Mouse (Mus musculus) embryonic facial prominence, embryonic 12.5 days (tissue): Measurements from ENCODE around the gene Gsk3b. TPM values are rescaled to one million over a fixed set of nuclear protein-coding genes. Genes with fewer than 3 reads are reported as not detected.
A peak's percentile ranks its signal among the peaks of the same experiment; 100 is the strongest.
"Not testable (repeated sequence)": the region's sequence is repeated elsewhere in the genome, so short reads cannot be mapped to it uniquely, and the experiment has no call there.

Experiments
- ATAC-seq: fragments of 200-750 bp; cut with Nextera tagmentation; 2 replicates; pipeline ENCODE4 v1.8.0; 2017; ENCODE audit not compliant: insufficient number of reproducible peaks, insufficient read depth, low FRiP score, low TSS enrichment
- H3K27ac ChIP-seq: fragments of 300-500 bp; sonication (generic); 2 replicates; pipeline ENCODE4 v1.5.1; 2016; ENCODE audit warnings: mild to moderate bottlenecking
- H3K27me3 ChIP-seq: fragments of 300-500 bp; sonication (generic); 2 replicates; pipeline ENCODE4 v1.6.1; 2016; ENCODE audit warnings: mild to moderate bottlenecking, moderate library complexity
- H3K36me3 ChIP-seq: fragments of 300-500 bp; sonication (generic); 2 replicates; pipeline ENCODE4 v1.6.1; 2016; ENCODE audit warnings: mild to moderate bottlenecking
- H3K4me1 ChIP-seq: fragments of 300-500 bp; sonication (generic); 2 replicates; pipeline ENCODE4 v1.6.1; 2016
- H3K4me2 ChIP-seq: fragments of 300-500 bp; sonication (generic); replicated peaks from 2 replicates; pipeline ENCODE4 v1.6.1; 2016; ENCODE audit warnings: mild to moderate bottlenecking, moderate library complexity
- H3K4me3 ChIP-seq: fragments of 300-500 bp; sonication (generic); 2 replicates; pipeline ENCODE4 v1.5.1; 2016; ENCODE audit warnings: mild to moderate bottlenecking
- H3K9ac ChIP-seq: fragments of 300-500 bp; sonication (generic); 2 replicates; pipeline ENCODE4 v1.6.1; 2016; ENCODE audit warnings: mild to moderate bottlenecking, moderate library complexity
- H3K9me3 ChIP-seq: fragments of 300-500 bp; sonication (generic); 2 replicates; pipeline ENCODE4 v1.6.1; 2016; ENCODE audit warnings: mild to moderate bottlenecking, moderate library complexity
- whole genome bisulfite sequencing: fragments of 180-500 bp; shearing (Covaris S2); methylation state at CpG from one replicate; pipeline ENCODE4 v1.1.7; 2016; 5-methylcytosine and 5-hydroxymethylcytosine counted together
- polyA plus RNA-seq: library from polyadenylated mRNA; unstranded; fragments of >200 nt; fragmentation: Nextera tagmentation; extraction: Ambion mirVana; gene quantifications from 2 replicates; pipeline ENCODE4 v1.2.1, GENCODE M21; 2016

Gsk3b gene
- polyA plus RNA-seq, 1 experiment from 2014 or later = 81.9 TPM

DNA sequence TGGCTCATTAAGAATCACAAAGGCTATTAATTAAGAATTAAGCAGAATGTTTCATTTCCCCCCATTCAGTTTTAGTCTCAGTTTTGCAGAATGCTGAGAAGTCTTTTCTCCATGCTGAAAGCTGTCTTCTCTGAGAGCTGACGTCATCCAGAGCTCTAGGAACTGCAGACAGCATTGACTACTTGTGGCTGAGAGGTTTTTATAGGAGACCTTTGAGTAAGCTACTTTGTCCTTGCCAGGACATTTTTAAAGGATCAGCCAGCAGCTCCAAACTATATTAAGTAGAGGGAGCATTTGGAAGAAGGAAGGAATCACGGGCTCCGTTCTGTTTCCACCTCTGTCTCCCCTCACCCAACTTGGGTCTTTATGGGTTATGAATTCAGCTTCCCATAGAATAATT is 17.7 kb downstream of the Gsk3b start:
- no peak overlapping the region for H3K4me3 ChIP-seq
- H3K27me3 ChIP-seq = no peaks in the 10 kb centered on the region
- no peaks in the 10 kb centered on the region for H3K36me3 ChIP-seq
- H3K9ac ChIP-seq = no peak overlapping the region
- no peak for ATAC-seq
- no peaks in the 10 kb centered on the region for H3K9me3 ChIP-seq
- no peak overlapping the region for H3K4me2 ChIP-seq
- 96% methylated on average over 3 of the region's 3 CpGs for WGBS
- no peaks in the 10 kb centered on the region for H3K4me1 ChIP-seq
- no peak overlapping the region for H3K27ac ChIP-seq

DNA sequence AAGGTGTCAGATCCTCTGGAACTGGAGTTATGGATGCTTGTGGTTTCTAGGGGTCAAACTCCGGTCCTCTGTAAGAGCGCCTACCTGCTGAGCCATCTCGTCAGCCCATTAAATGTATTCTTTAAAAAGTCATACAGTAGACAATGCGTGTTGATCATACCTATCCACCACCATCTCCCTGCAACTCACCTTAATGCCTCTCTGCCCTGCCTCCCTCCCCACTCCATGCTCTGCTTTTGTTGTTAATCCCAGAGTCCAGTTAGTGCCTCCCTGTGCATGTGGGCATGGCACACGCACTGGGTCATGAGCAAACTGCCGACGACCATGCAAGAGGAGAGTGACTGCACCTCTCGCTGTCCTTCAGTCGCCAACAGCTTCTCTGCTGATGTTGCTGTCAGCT is 21.2 kb downstream of the Gsk3b start:
- Histone ChIP-seq H3K27me3 (no peaks in the 10 kb centered on the region), H3K9me3 (no peaks in the 10 kb centered on the region), H3K36me3 (peaks cover 4% of the 10 kb centered on the region; the same call in 1 of the 2 replicates), H3K4me1 (no peaks in the 10 kb centered on the region), H3K9ac (no peak overlapping the region), H3K27ac (no peak overlapping the region), H3K4me2 (no peak overlapping the region), H3K4me3 (no peak overlapping the region)
- WGBS = 90% methylated on average over 9 of the region's 9 CpGs
- ATAC-seq = no peak

DNA sequence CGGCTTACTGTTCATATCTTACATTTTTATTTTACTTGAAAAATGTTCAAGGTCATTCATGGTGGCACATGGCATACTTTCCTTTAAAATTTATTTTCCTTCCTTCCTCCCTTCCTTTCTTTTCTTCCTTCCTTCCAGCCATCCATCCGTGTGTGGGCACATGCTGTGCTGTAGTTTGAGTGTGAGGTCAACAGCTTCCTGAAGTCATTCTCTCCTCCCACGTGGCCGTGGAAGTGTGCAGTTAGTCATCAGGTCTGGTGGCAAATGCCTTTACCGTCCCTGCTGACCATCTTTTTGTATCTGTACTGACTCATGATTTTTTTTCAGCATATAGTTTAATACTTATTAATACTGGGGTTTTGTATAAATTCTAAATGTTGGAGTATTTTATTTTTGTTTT is 21.8 kb downstream of the Gsk3b start:
- Histone ChIP-seq H3K27ac (no peak overlapping the region), H3K9ac (no peak overlapping the region), H3K4me1 (no peaks in the 10 kb centered on the region), H3K36me3 (peaks cover 4% of the 10 kb centered on the region; the same call in 1 of the 2 replicates), H3K9me3 (no peaks in the 10 kb centered on the region), H3K4me2 (no peak overlapping the region), H3K27me3 (no peaks in the 10 kb centered on the region), H3K4me3 (no peak overlapping the region)
- WGBS = 77% methylated on average over 5 of the region's 5 CpGs
- no peak for ATAC-seq

DNA sequence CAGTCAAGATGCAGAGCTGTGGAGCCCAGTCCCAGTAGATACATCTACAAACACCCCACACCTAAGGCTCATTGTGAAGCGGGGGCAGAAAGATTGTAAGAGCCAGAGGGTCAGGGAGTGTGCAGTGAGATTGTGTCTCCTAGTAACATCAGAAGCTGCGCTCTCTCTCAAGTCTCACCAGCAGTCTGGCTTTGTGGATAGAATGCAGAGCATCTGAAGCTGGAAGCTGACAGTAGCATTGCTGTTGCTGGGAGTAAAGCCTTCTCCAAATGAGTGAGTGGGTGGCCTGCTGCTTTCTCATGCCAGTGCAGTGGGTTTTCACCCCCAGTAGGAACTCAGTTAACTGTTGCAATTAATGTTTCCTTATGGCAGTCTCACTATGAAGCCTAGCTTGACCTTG is 25.3 kb downstream of the Gsk3b start:
- Histone ChIP-seq H3K27me3 (no peaks in the 10 kb centered on the region), H3K36me3 (peaks cover 4% of the 10 kb centered on the region; the same call in 1 of the 2 replicates), H3K9me3 (no peaks in the 10 kb centered on the region), H3K27ac (no peak overlapping the region), H3K4me1 (no peaks in the 10 kb centered on the region), H3K4me2 (no peak overlapping the region), H3K4me3 (no peak overlapping the region), H3K9ac (no peak overlapping the region)
- WGBS = 93% methylated on average over 2 of the region's 2 CpGs
- no peak for ATAC-seq

DNA sequence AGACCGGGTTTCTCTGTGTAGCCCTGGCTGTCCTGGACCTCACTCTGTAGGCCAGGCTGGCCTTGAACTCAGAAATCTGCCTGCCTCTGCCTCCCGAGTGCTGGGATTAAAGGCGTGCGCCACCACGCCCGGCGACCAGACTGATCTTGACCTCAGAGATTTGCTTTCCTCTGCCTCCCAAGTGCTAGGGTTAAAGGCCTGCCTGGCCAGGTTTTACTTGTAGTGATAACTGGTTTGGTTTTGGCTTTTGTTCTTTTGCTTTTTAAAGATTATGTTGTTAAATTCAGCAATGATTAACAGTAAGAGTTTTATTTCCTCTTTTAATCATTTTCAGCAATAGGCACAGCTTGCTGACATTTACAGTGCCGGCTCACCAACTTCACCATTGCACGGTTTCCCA is 29.1 kb downstream of the Gsk3b start:
- H3K27me3 ChIP-seq, H3K9ac ChIP-seq, H3K4me3 ChIP-seq, H3K27ac ChIP-seq, H3K36me3 ChIP-seq, ATAC-seq, H3K4me1 ChIP-seq, H3K4me2 ChIP-seq, H3K9me3 ChIP-seq: not testable (repeated sequence)
- 91% methylated on average over 9 of the region's 9 CpGs for WGBS

DNA sequence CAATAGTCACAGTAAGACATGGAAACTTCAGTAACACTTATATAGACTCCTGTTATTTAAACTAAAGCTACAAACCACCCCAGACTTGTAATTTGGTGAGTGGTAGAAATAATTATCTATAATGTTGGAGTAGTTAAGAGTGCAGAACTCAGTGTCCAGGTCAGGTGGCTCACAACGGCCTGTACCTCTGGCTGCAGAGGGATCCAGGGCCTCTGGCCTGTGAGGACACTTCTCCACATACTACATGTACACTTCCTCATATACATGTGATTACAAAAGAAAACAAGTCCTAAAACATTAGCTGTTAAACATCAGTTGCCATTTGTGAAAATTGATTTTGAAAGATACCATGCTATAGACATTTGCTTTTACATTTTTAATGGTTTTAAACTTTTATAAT is 29.9 kb downstream of the Gsk3b start:
- Histone ChIP-seq H3K4me2 (no peak overlapping the region), H3K4me3 (no peak overlapping the region), H3K27ac (no peak overlapping the region), H3K9me3 (no peaks in the 10 kb centered on the region), H3K4me1 (no peaks in the 10 kb centered on the region), H3K27me3 (no peaks in the 10 kb centered on the region), H3K36me3 (peaks cover 3% of the 10 kb centered on the region; the same call in 1 of the 2 replicates), H3K9ac (no peak overlapping the region)
- WGBS = 68% methylated on average over 1 of the region's 1 CpGs
- no peak for ATAC-seq

DNA sequence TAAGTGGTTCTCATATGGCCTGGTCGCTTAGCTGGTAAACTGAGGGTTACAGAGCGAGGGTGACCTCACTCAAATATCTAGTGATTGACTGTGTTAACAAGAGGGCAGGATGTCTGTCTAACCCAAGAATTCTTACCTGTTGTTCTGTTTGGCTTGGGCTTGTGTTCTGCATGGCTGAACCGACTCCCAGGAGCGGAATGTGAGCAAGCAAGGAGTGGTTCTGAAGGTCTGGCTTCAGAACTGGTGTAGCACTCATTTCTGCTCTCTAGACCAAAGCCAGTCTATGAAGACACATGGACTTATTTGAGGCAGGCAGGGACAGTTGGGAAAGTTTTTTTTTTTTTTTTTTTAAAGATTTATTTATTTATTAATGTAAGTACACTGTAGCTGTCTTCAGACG is 30.5 kb downstream of the Gsk3b start:
- Histone ChIP-seq H3K27ac (no peak overlapping the region), H3K4me3 (no peak overlapping the region), H3K9ac (no peak overlapping the region), H3K4me1 (no peaks in the 10 kb centered on the region), H3K27me3 (no peaks in the 10 kb centered on the region), H3K36me3 (no peaks in the 10 kb centered on the region), H3K4me2 (no peak overlapping the region), H3K9me3 (no peaks in the 10 kb centered on the region)
- 85% methylated on average over 5 of the region's 5 CpGs for WGBS
- no peak for ATAC-seq

DNA sequence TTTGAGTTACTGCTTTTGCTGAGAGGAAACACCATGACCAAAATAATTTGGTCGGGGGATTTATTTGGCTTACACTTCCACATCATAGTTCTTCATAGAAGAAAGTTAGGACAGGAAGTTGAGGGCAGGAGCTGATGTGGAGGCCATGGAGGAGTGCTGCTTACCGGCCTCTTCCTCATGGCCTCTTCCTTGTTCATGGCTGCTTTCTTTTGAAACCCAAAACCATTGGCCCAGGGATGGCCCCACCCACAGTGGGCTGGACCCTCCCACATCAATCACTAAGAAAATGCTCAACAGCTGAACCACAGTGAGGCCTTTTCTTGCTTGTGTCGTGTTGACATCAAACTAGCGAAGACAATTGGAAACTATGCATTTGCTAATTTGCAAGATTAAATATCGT is 40.4 kb downstream of the Gsk3b start:
- no peak overlapping the region for H3K9ac ChIP-seq
- no peak overlapping the region for H3K27ac ChIP-seq
- H3K27me3 ChIP-seq = no peaks in the 10 kb centered on the region
- H3K4me2 ChIP-seq = no peak overlapping the region
- WGBS = 74% methylated on average over 5 of the region's 5 CpGs
- no peak overlapping the region for H3K4me3 ChIP-seq
- peaks cover 20% of the 10 kb centered on the region for H3K4me1 ChIP-seq
- H3K36me3 ChIP-seq = no peaks in the 10 kb centered on the region
- no peak for ATAC-seq
- H3K9me3 ChIP-seq = no peaks in the 10 kb centered on the region

DNA sequence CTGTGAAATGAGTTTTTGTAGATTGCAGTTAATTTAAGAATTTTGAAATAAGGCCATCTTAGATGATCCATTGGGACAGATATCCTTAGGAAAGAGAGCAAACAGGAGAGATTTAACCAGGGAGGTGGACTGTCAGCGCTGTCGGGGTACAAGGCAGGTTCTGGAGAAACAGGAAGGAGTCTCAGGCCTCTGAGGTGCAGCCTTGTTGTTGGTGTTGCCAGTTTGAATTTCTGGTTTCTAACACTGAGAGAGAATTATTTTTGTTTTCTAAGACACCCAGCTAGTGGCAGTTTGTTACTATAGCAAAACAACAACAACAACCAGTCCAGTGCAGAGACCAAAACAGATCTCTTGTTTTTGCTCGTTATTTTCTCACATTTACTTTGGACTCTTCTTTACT is 42.2 kb downstream of the Gsk3b start:
- no peaks in the 10 kb centered on the region for H3K27me3 ChIP-seq
- WGBS = 78% methylated on average over 3 of the region's 3 CpGs
- ATAC-seq = no peak

DNA sequence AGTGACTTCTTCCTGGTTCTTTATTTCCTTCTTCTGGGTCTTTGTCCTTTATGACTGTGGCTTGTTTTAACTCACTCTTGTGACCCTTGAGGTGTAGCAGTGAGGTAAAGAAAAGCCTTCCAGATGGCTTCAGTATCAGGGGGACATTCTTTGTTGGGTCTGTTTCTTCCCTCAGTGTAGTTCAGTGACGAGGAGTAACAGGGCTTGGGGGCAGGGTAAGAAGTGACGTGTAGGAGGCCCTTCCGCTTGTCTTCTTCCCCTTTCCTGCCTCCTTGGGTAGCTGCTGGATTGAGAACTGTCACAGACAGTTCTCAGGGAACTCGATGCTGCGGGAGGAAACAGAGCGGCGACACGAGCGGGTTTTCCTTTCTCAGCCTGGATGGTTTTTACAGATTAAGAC is 43.0 kb downstream of the Gsk3b start:
- no peak for ATAC-seq
- 43% methylated on average over 9 of the region's 9 CpGs for WGBS
- Histone ChIP-seq H3K4me3 (no peak overlapping the region), H3K27me3 (no peaks in the 10 kb centered on the region), H3K27ac (peak overlapping the region; percentile 63; the same call in 1 of the 2 replicates), H3K4me2 (no peak overlapping the region), H3K9ac (no peak overlapping the region), H3K36me3 (no peaks in the 10 kb centered on the region), H3K9me3 (no peaks in the 10 kb centered on the region), H3K4me1 (peaks cover 20% of the 10 kb centered on the region)

More for the DNA sequence above, 42.2 kb downstream of the Gsk3b start:
- no peak overlapping the region for H3K9ac ChIP-seq
- H3K4me1 ChIP-seq = peaks cover 20% of the 10 kb centered on the region
- H3K27ac ChIP-seq = no peak overlapping the region
- no peaks in the 10 kb centered on the region for H3K36me3 ChIP-seq
- no peaks in the 10 kb centered on the region for H3K9me3 ChIP-seq
- no peak overlapping the region for H3K4me3 ChIP-seq
- no peak overlapping the region for H3K4me2 ChIP-seq

DNA sequence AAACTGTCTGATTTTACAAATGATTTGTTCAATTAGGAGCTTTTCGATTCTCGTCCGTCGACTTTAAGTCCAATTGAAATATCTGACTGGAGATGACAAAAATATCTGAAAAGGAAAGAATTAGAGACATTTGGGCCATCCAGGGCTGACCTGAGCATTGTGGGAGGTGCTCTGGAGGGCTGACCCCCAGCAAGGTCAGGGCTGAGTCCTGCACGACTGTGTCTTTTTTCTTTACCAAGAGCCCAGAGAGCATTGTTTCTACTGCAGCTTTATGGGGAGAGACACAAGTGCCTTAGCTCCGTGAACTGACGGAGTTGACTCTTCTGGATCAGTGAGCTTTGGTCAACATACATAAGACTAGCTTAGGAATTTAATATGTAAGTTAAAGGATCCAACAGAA is 43.4 kb downstream of the Gsk3b start:
- no peak for ATAC-seq
- 71% methylated on average over 7 of the region's 7 CpGs for WGBS
- Histone ChIP-seq H3K27me3 (no peaks in the 10 kb centered on the region), H3K9ac (no peak overlapping the region), H3K27ac (no peak overlapping the region), H3K9me3 (no peaks in the 10 kb centered on the region), H3K36me3 (no peaks in the 10 kb centered on the region), H3K4me3 (no peak overlapping the region), H3K4me1 (peaks cover 20% of the 10 kb centered on the region), H3K4me2 (no peak overlapping the region)

DNA sequence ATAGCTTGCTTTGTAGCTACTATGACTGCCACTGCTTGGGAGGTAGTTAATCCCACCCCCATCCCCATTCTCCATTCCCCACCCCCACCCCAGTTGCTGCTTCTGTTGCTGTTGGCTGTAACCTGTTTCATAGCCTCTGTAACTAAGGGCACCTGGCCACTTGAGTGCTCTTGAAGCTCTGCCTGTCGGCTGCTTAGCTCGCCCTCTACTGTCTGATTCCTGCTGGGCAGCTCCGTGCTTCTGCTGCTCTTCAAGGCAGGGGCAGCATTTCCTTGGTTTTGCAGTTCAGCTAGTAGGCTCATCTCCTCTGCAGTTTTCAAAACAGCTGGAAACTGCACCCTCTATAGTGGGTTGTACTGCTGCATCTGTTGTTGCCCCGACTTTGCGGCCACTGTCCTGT is 48.5 kb downstream of the Gsk3b start:
- no peak for ATAC-seq
- no peaks in the 10 kb centered on the region for H3K27me3 ChIP-seq
- H3K36me3 ChIP-seq = no peaks in the 10 kb centered on the region
- WGBS = 42% methylated on average over 5 of the region's 5 CpGs
- H3K27ac ChIP-seq = no peak overlapping the region
- no peak overlapping the region for H3K9ac ChIP-seq
- H3K4me2 ChIP-seq = no peak overlapping the region
- H3K4me1 ChIP-seq = peaks cover 17% of the 10 kb centered on the region; the same call in 1 of the 2 replicates
- H3K9me3 ChIP-seq = no peaks in the 10 kb centered on the region
- H3K4me3 ChIP-seq = no peak overlapping the region

DNA sequence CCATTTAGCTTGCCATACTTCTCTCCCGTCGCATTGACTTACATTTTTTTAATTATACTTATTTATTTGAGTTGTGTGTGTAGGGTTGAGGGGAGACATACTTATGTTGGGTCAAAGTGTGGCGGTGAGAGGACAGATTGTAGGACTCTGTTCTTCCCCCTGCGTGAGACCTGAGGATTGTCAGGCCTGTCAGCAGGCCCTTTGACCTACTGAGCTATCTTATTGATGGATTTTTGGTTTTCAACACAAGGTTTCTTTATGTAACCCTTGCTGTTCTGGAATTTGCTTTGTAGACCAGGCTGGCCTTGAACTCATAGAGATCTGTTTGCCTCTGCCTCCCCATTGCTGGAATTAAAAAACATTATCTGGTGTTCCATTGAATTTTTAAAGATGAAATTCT is 56.1 kb downstream of the Gsk3b start:
- H3K4me2 ChIP-seq = no peak overlapping the region
- WGBS = 89% methylated on average over 4 of the region's 4 CpGs
- no peak for ATAC-seq

More for the DNA sequence above, 56.1 kb downstream of the Gsk3b start:
- Histone ChIP-seq H3K27ac (no peak overlapping the region), H3K4me1 (no peaks in the 10 kb centered on the region), H3K27me3 (no peaks in the 10 kb centered on the region), H3K36me3 (peaks cover 3% of the 10 kb centered on the region; the same call in 1 of the 2 replicates), H3K9ac (no peak overlapping the region), H3K4me3 (no peak overlapping the region), H3K9me3 (0 out of 2 replicates have a peak, but pooled peaks cover 3% of the 10 kb centered on the region)
